Mouse (Mus musculus) MEL (cell line): ENCODE data around the gene Hspa1b.

Experiments
- EP300 ChIP-seq, 2 experiments: IDR thresholded peaks; 2 replicates each; pipeline ENCODE4 v1.6.1; 2011; ENCODE audit warnings: improper control_type of control experiment in 2 of 2, low read length in 2 of 2, low read depth in 1 of 2, mild to moderate bottlenecking in 1 of 2
- GATA1 ChIP-seq: IDR thresholded peaks from 2 replicates; pipeline ENCODE4 v1.6.1; 2011; ENCODE audit warnings: low read depth, low read length, improper control_type of control experiment
- KAT2A ChIP-seq: conservative IDR thresholded peaks from 2 replicates; pipeline ENCODE4 v1.6.1; 2012; ENCODE audit warnings: low read depth, low read length, improper control_type of control experiment, inconsistent platforms
- POLR2A ChIP-seq, 2 experiments: IDR thresholded peaks; 2 replicates each; pipeline ENCODE4 v1.6.1; 2011 to 2012; ENCODE audit warnings: low read length in 2 of 2, mild to moderate bottlenecking in 2 of 2, control low read depth in 1 of 2, improper control_type of control experiment in 1 of 2, low read depth in 1 of 2, moderate library complexity in 1 of 2; ENCODE audit not compliant: control insufficient read depth in 1 of 2, insufficient read depth in 1 of 2, poor library complexity in 1 of 2
- TBP ChIP-seq: IDR thresholded peaks from 2 replicates; pipeline ENCODE4 v1.8.0; 2011; ENCODE audit warnings: low read depth, low read length, improper control_type of control experiment
- ZC3H11A ChIP-seq: IDR thresholded peaks from 2 replicates; pipeline ENCODE4 v1.6.1; 2012; ENCODE audit warnings: low read depth, mild to moderate bottlenecking, inconsistent platforms, low read length, improper control_type of control experiment

- TF ChIP-seq GATA1 (no peak), EP300 (IDR thresholded peaks at IDR 0.05; ENCODE audit: low read depth in 1 of 2, low read length in 2 of 2) (no peak), KAT2A (no peak), ZC3H11A (no peak), POLR2A (IDR thresholded peaks at IDR 0.05; ENCODE audit: control insufficient read depth in 1 of 2, insufficient read depth in 1 of 2, low read depth in 1 of 2, low read length in 2 of 2, poor library complexity in 1 of 2) (no peak), TBP (no peak)
Measured at GRCm38 (mm10) chr17:34934031-34934430, 25.0 kb downstream of the Hspa1b start.
